Mouse (Mus musculus) liver, embryonic 13.5 days (tissue): ENCODE data around the gene Gabarapl2. TPM values are rescaled to one million over a fixed set of nuclear protein-coding genes. Genes with fewer than 3 reads are reported as not detected.
A peak's percentile ranks its signal among the peaks of the same experiment; 100 is the strongest.

Experiments used
- ATAC-seq: fragments of 200-750 bp; cut with Nextera tagmentation; 2 replicates; pipeline ENCODE4 v1.8.0; 2017; ENCODE audit warnings: low read depth, mild to moderate bottlenecking, moderate number of reproducible peaks, moderate library complexity
- DNase-seq: peaks from one replicate; pipeline ENCODE4 v3.0.0; 2022
- H3K27ac ChIP-seq: fragments of 300-500 bp; sonication (generic); 2 replicates; pipeline ENCODE4 v1.5.1; 2015; ENCODE audit warnings: moderate library complexity, mild to moderate bottlenecking, inconsistent platforms
- H3K27me3 ChIP-seq: fragments of 300-500 bp; sonication (generic); 2 replicates; pipeline ENCODE4 v1.6.1; 2015; ENCODE audit warnings: mild to moderate bottlenecking, inconsistent platforms
- H3K36me3 ChIP-seq: fragments of 300-500 bp; sonication (generic); 2 replicates; pipeline ENCODE4 v1.6.1; 2015; ENCODE audit warnings: mild to moderate bottlenecking, inconsistent platforms
- H3K4me1 ChIP-seq: fragments of 300-500 bp; sonication (generic); replicated peaks from 2 replicates; pipeline ENCODE4 v1.6.1; 2015; ENCODE audit warnings: inconsistent platforms
- H3K4me2 ChIP-seq: fragments of 300-500 bp; sonication (generic); 2 replicates; pipeline ENCODE4 v1.6.1; 2015; ENCODE audit warnings: inconsistent platforms, mild to moderate bottlenecking, moderate library complexity
- H3K4me3 ChIP-seq: fragments of 300-500 bp; sonication (generic); replicated peaks from 2 replicates; pipeline ENCODE4 v1.5.1; 2015; ENCODE audit warnings: mild to moderate bottlenecking, inconsistent platforms
- H3K9ac ChIP-seq: fragments of 300-500 bp; sonication (generic); 2 replicates; pipeline ENCODE4 v1.6.1; 2015; ENCODE audit warnings: mild to moderate bottlenecking, inconsistent platforms
- H3K9me3 ChIP-seq: fragments of 300-500 bp; sonication (generic); replicated peaks from 2 replicates; pipeline ENCODE4 v1.6.1; 2016; ENCODE audit warnings: inconsistent platforms
- WGBS: fragments of 180-500 bp; shearing (Covaris S2); methylation state at CpG from one replicate; pipeline ENCODE4 v1.1.7; 2015; ENCODE audit not compliant: insufficient replicate concordance; 5-methylcytosine and 5-hydroxymethylcytosine counted together
- polyA plus RNA-seq: library from polyadenylated mRNA; unstranded; fragments of >200 nt; fragmentation: Nextera tagmentation; extraction: Ambion mirVana; gene quantifications from 2 replicates; pipeline ENCODE4 v1.2.1, GENCODE M21; 2015

Gabarapl2 gene
- polyA plus RNA-seq, 1 experiment from 2014 or later: 185 TPM

DNA sequence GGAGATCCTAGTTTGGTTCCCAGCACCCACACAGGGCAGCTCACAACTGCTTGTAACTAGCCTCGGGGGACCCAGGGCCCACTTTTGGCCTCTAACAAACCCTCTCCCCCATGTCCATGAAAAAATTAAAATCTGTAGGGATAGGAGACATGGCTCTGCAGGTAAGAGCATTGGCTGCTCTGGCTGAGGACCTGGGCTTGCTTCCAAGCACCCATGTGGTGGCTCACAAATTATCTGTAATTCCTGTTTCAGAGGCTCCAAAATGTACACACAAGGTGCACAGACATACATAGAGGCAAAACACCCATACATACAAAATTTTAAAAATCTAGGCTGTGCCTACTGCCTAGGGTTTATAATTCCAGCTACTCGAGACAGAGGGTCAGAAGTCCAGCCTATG is 16.7 kb downstream of the Gabarapl2 start:
- H3K9ac ChIP-seq: no peak overlapping the region
- no peak overlapping the region for H3K4me2 ChIP-seq
- no peak overlapping the region for H3K27ac ChIP-seq
- H3K9me3 ChIP-seq: no peaks in the 10 kb centered on the region
- no peaks in the 10 kb centered on the region for H3K27me3 ChIP-seq
- H3K36me3 ChIP-seq: peaks cover 44% of the 10 kb centered on the region
- ATAC-seq (no peak), DNase-seq (no peak)
- H3K4me3 ChIP-seq: no peak overlapping the region
- no peaks in the 10 kb centered on the region for H3K4me1 ChIP-seq
- 68% methylated on average over 2 of the region's 2 CpGs for WGBS

DNA sequence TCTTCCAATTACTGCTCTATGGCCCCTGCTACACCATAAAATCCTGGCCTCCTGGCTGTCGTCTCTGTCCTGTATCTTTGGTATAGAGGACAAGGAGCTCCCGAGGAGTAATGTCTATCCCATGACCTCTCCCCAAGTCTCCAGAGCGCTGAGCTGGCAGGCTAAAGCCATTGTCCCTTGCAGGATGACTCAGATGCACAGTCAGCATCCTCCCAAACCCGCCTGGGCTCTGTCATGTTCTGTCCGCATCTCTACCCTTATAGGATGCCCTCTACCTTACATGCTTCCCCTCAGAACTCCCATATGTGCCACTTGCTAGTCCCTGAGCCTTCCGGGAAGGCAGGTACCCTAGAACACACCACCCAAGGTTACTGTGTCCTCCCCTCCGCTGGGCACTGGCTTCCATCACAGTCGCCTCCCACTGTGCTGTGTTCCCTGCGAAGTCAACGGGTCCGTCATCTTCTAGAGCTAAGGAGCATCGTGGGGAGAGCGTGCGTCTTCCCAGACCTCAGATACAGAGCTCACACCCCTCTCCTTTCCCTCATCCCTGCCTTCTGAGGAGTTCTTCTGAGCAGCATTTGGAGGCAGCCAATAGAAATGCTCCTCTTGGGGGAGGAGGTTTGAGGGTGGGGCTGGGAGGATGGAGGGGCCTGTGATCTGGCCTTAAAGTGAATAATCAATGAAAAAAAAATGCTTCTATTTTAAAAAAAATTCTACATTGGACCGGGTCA is 20.3 kb downstream of the Gabarapl2 start:
- DNase-seq: no peak
- Histone ChIP-seq H3K4me1 (no peaks in the 10 kb centered on the region), H3K27ac (no peak overlapping the region), H3K9me3 (no peaks in the 10 kb centered on the region), H3K9ac (no peak overlapping the region), H3K27me3 (no peaks in the 10 kb centered on the region), H3K4me3 (no peak overlapping the region), H3K36me3 (peaks cover 19% of the 10 kb centered on the region), H3K4me2 (no peak overlapping the region)
- ATAC-seq: no peak
- WGBS: 71% methylated on average over 15 of the region's 15 CpGs

DNA sequence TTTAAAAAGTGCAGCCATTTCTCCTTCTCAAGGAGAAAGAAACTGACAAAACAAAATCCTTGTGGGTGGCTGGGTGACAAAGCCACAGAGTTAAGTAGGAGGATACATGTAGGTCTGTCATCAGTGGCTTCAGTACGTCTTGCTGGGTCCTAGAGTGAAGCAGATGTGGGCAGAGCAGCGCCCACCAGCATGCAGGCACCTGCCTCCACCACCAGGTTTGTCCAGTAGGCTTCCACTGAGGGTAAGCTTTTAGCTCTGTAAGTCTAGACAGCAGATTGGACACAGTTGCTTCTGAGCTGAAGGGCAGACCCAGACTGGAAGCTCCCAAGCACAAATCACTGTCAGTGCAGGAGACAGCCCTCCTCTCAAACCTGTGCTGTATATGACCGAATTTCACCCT is 20.8 kb downstream of the Gabarapl2 start:
- WGBS: 80% methylated on average over 3 of the region's 3 CpGs
- Histone ChIP-seq H3K36me3 (peaks cover 14% of the 10 kb centered on the region), H3K4me2 (no peak overlapping the region), H3K27me3 (no peaks in the 10 kb centered on the region), H3K9ac (no peak overlapping the region), H3K4me1 (no peaks in the 10 kb centered on the region), H3K9me3 (no peaks in the 10 kb centered on the region), H3K4me3 (no peak overlapping the region), H3K27ac (no peak overlapping the region)
- ATAC-seq (no peak), DNase-seq (no peak)

DNA sequence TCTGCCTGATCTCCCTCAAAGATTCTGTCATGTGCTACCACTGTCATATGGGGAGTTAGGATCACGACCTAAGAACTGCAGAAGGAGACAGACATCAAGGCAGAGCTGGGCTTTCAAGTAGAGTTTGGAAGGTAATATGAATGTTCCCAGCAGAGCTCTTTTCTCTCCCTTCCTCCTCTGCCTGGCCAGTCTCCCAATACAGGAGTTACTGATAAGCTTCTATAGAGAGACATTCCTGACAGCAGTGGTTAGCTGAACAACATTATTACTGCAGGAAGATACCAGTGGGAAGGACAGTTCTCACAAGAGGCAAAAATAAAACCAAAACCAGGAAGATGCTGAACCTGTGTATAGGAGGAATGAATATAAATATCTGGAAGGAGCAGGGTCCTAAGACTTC is 22.1 kb downstream of the Gabarapl2 start:
- DNase-seq (no peak), ATAC-seq (no peak)
- 71% methylated on average over 1 of the region's 1 CpGs for WGBS
- H3K9me3 ChIP-seq: no peaks in the 10 kb centered on the region
- H3K27me3 ChIP-seq: no peaks in the 10 kb centered on the region
- H3K36me3 ChIP-seq: peaks cover 1% of the 10 kb centered on the region; the same call in 1 of the 2 replicates
- H3K4me1 ChIP-seq: peaks cover 7% of the 10 kb centered on the region
- no peak overlapping the region for H3K4me2 ChIP-seq
- H3K9ac ChIP-seq: no peak overlapping the region
- H3K4me3 ChIP-seq: no peak overlapping the region
- H3K27ac ChIP-seq: no peak overlapping the region

DNA sequence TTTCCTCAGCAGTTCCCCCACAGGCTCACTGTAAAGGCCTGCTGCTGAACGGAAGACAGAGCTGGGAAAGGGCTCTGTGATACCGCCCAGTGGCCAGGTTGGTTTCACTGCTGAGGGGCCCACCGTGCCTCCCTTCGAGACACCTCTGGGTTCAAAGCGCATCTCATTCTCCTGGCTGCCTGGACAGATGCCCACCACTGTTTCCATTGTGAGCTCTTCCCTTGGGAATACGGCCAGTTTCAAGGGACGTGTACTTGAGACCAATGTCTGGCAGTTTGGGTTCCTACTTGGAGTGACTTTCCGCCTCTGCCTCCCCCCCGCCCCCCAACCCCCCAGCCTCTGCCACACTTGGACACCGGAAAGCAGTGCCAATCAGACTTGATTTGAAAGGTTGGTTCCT is 22.6 kb downstream of the Gabarapl2 start:
- no peak overlapping the region for H3K4me3 ChIP-seq
- H3K27ac ChIP-seq: no peak overlapping the region
- H3K4me1 ChIP-seq: peaks cover 10% of the 10 kb centered on the region
- H3K9me3 ChIP-seq: no peaks in the 10 kb centered on the region
- DNase-seq (no peak), ATAC-seq (no peak)
- no peaks in the 10 kb centered on the region for H3K36me3 ChIP-seq
- WGBS: 74% methylated on average over 10 of the region's 10 CpGs
- no peak overlapping the region for H3K4me2 ChIP-seq
- H3K27me3 ChIP-seq: no peaks in the 10 kb centered on the region
- H3K9ac ChIP-seq: no peak overlapping the region

DNA sequence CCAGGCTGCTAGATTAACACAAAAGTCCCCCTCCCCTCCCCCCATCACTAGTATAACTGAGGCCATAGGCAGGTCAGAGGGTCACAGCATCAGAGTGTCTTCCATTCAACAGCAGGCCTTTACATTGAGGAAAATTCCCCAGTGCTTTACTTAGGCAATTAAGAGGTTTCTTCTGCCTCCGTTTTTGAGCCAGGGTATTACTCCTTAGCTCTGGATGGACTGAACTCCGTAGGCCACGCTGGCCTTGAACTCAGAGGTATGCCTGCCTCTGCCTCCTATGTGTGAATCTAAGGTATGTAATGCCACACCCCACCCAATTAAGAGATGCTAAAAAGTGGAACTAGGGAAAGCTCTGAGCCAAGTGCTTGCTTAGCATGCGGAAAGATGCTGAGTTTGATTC is 23.0 kb downstream of the Gabarapl2 start:
- Histone ChIP-seq H3K4me1 (peaks cover 10% of the 10 kb centered on the region), H3K27ac (no peak overlapping the region), H3K36me3 (no peaks in the 10 kb centered on the region), H3K9me3 (no peaks in the 10 kb centered on the region), H3K27me3 (no peaks in the 10 kb centered on the region), H3K4me2 (no peak overlapping the region), H3K9ac (no peak overlapping the region), H3K4me3 (no peak overlapping the region)
- ATAC-seq (no peak), DNase-seq (no peak)
- 87% methylated on average over 4 of the region's 4 CpGs for WGBS

DNA sequence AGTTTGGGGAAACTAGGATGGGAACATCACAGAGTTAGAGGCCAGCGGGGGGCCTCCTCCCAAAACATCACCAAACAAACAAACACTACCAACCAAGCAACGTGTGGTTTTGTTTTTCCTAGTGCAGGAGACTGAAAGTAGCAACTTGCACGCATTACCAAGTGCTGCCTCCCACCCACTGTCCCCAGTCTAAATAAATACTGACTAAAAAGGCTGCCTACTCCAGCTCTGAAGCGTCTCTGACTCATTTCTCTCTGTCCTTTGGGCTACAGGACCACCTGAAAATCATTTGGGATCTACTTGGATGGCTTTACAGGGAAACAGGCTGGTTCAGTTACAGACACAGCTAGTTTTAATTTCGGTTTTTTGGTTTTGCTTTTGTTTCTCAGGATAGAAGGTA is 23.8 kb downstream of the Gabarapl2 start:
- no peak overlapping the region for H3K27ac ChIP-seq

DNA sequence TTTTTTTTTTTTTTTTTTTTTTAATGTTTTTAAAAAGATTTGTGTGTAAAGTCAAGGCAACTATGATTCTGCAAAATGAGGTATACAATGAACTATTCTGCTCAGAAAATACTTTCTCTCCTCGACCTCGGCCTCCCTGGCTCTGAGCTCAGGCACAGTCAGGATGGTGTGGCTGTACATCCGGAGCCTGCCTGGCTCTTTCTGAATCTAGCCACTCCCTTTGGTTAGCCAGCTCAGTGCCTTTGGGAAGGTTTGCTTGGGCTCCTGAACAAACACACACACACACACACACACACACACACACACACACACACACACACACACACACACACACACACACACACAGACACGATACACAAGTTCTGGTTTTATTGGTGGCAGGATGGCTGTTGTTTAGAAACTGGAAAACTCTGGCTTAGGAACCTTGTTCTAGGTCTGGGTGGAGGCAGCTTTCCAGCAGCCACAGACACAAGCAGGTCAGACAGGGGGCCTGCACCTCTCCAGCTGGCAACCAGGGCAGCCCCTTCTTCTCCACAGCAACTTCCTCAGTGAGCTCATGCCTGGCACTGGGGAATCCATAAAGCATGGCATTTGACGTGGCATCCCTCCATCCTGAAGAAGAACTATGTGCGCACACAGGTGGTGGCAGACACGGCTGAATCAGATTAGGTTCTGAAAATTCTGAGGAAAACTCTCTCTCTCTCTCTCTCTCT is 24.5 kb downstream of the Gabarapl2 start:
- WGBS: 76% methylated on average over 7 of the region's 7 CpGs
- peaks cover 10% of the 10 kb centered on the region for H3K4me1 ChIP-seq
- H3K9ac ChIP-seq: no peak overlapping the region
- ATAC-seq: no peak
- no peak overlapping the region for H3K4me2 ChIP-seq
- no peaks in the 10 kb centered on the region for H3K27me3 ChIP-seq
- no peak overlapping the region for H3K4me3 ChIP-seq
- DNase-seq: no peak
- H3K36me3 ChIP-seq: no peaks in the 10 kb centered on the region
- H3K27ac ChIP-seq: no peak overlapping the region
- no peaks in the 10 kb centered on the region for H3K9me3 ChIP-seq

More for the DNA sequence above, 23.8 kb downstream of the Gabarapl2 start:
- H3K27me3 ChIP-seq: no peaks in the 10 kb centered on the region
- H3K4me2 ChIP-seq: no peak overlapping the region
- H3K9ac ChIP-seq: no peak overlapping the region
- no peak overlapping the region for H3K4me3 ChIP-seq
- 54% methylated on average over 5 of the region's 5 CpGs for WGBS
- ATAC-seq (no peak), DNase-seq (no peak)
- H3K36me3 ChIP-seq: no peaks in the 10 kb centered on the region
- H3K9me3 ChIP-seq: no peaks in the 10 kb centered on the region
- H3K4me1 ChIP-seq: peaks cover 10% of the 10 kb centered on the region

DNA sequence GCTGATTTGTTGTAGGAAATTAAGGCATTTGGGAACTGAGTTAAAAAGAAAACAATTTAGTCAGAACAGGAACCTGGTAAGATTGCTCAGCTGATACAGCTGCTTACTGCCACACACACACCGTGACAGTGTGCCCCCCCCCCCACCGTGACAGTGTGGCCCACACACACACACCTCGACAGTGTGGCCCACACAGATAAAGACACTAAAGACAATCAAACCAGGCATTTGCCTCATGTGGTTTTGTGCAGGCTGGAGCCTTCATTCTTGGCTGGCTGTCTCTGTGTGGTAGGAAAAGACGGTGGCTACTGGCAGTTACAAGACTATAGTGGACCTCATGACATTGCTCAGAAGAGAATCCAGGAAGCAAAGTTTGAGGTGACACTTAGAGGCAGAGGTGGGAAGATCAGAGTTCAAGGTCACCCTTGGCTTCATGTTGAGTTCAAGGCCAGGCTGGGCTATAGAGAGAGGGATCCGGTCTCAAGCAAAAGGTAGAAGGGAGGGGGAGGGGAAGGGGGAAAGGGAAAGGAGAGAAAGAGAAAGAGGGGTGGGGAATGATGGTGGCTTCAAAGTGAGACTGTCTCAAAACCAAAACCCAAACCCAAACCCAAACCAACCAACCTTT is 26.9 kb downstream of the Gabarapl2 start:
- ATAC-seq (peak; percentile 73), DNase-seq (no peak)
- Histone ChIP-seq H3K36me3 (peaks cover 12% of the 10 kb centered on the region; the same call in 1 of the 2 replicates), H3K9me3 (no peaks in the 10 kb centered on the region), H3K4me1 (peaks cover 10% of the 10 kb centered on the region), H3K4me3 (no peak overlapping the region), H3K27me3 (no peaks in the 10 kb centered on the region), H3K4me2 (no peak overlapping the region), H3K27ac (no peak overlapping the region), H3K9ac (no peak overlapping the region)
- WGBS: 22% methylated on average over 5 of the region's 5 CpGs

DNA sequence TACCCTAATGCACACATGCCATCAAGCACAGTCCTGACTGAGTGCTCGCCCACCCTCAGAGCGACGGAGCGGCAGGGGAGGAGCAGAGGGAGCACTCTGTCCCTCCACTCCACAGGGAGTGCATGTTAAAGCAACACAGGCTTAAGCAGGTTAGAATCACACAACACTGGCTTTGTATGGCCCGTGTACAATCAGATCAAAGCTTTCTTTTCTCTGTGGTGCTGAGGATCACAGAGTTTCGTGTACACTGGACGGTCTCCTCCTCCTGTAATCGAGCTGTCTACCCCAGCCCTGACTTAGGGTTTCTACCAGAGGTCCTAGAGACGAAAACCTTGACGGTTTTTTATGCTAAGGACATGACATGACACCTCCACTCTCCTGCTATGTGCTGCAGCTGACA is 28.0 kb downstream of the Gabarapl2 start:
- Histone ChIP-seq H3K27me3 (no peaks in the 10 kb centered on the region), H3K4me3 (no peak overlapping the region), H3K9me3 (no peaks in the 10 kb centered on the region), H3K9ac (no peak overlapping the region), H3K4me2 (no peak overlapping the region), H3K36me3 (peaks cover 21% of the 10 kb centered on the region), H3K27ac (no peak overlapping the region), H3K4me1 (peaks cover 10% of the 10 kb centered on the region)
- DNase-seq (no peak), ATAC-seq (no peak)
- WGBS: 83% methylated on average over 10 of the region's 10 CpGs

DNA sequence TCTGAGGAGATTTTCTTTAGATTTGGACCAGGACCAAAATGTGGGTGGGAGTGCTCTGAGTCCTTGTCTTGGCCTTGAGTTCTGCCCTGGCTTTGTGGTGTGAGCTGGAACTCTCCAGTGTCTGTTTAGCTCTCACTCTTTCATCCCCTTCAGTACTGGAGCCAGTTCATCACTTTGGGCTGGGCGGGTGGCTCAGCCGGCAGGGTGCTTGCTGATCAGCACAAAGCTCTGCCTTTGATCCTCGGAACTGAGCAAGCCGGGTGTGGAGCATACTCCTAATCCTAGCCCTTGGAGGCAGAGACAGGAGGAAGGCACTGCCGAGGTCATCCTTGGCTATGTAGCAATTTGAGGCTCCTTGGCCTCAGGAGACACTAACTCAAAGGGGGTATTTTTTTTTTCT is 28.5 kb downstream of the Gabarapl2 start:
- Histone ChIP-seq H3K9me3 (no peaks in the 10 kb centered on the region; the same call in 1 of the 2 replicates), H3K4me3 (no peak overlapping the region), H3K4me1 (peaks cover 10% of the 10 kb centered on the region), H3K36me3 (peaks cover 25% of the 10 kb centered on the region), H3K27ac (no peak overlapping the region), H3K4me2 (no peak overlapping the region), H3K27me3 (no peaks in the 10 kb centered on the region), H3K9ac (no peak overlapping the region)
- ATAC-seq (no peak), DNase-seq (no peak)
- 69% methylated on average over 5 of the region's 5 CpGs for WGBS
